Mouse (Mus musculus) heart, postnatal 0 days (tissue): Measurements from ENCODE around the gene Syn2.

Source experiments
- CTCF ChIP-seq: IDR thresholded peaks from 2 replicates; pipeline ENCODE4 v1.5.1; 2016; ENCODE audit warnings: antibody characterized with exemption, control low read depth, low read depth
- EP300 ChIP-seq: IDR thresholded peaks from 2 replicates; pipeline ENCODE4 v1.6.1; 2016; ENCODE audit warnings: antibody characterized with exemption, low read depth

DNA sequence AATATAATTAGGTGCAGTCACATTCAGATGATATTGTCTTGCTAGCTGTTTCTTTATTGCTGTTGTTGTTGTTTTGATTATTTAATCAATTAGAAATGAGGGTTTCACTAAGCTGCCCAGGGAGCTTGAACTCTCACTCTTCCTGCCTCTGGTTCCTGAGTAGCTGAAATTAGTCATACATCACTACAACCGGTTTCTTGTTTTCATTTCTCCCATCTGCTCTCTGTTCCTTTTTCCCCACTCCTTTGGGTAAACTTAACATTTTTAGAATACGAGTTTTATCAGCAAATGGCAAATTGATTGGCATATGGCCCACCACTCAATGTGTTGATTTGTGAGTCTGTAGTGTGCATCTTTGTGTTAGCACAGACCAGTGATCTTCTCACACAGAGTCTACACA is 172.4 kb downstream of the Syn2 start:
- TF ChIP-seq CTCF: no peak
- no peak for TF ChIP-seq EP300
